Comparison of ENCODE assay signal across 17 mouse cellular contexts in genomic region chr8:11415089-11415488, GRCm38 (mm10).
A peak's percentile ranks its signal among the peaks of the same experiment; 100 is the strongest.
DNase-seq lines count a peak whose midpoint lies in the region; ATAC-seq and TF ChIP-seq lines count a peak whose summit lies in the region.
"Had no signal": no experiment of that assay in that cellular context is flagged by ENCODE, and none has a peak within 500 bp of the region (broad histone marks: within the 10 kb centered on the region; RNA-seq: fewer than 3 reads in every experiment).

No protein-coding gene starts in this region.

- no peak for ATAC-seq in kidney, postnatal 0 days (replicated peaks; ENCODE audit: low FRiP score, low read depth)
- ATAC-seq in midbrain, postnatal 0 days (ENCODE audit: low FRiP score) = no peak
- ATAC-seq: intestine, embryonic 16.5 days had no signal

- peak; percentile 48; the same call in 1 of the 2 replicates for TF ChIP-seq CTCF in kidney, postnatal 0 days (IDR thresholded peaks at IDR 0.05; ENCODE audit: low read depth)
- TF ChIP-seq CTCF in midbrain, postnatal 0 days (IDR thresholded peaks at IDR 0.05) = peak; percentile 62

- no peak overlapping the region for H3K4me3 ChIP-seq in kidney, postnatal 0 days (replicated peaks; ENCODE audit: low read depth, low read length)
- H3K4me3 ChIP-seq in midbrain, postnatal 0 days (ENCODE audit: low read depth, low read length) = no peak overlapping the region
- H3K4me3 ChIP-seq: myocyte had no signal

- no peaks in the 10 kb centered on the region for H3K27me3 ChIP-seq in kidney, postnatal 0 days (ENCODE audit: insufficient read depth, low read length)
- no peaks in the 10 kb centered on the region for H3K27me3 ChIP-seq in midbrain, postnatal 0 days (ENCODE audit: insufficient read depth, low read length)

- no peak overlapping the region for H3K27ac ChIP-seq in kidney, postnatal 0 days
- H3K27ac ChIP-seq in midbrain, postnatal 0 days (ENCODE audit: low read depth, low read length) = peak overlapping the region; percentile 7; the same call in 1 of the 2 replicates

- H3K4me2 ChIP-seq in kidney, postnatal 0 days (ENCODE audit: low read length) = no peak overlapping the region
- H3K4me2 ChIP-seq in midbrain, postnatal 0 days (ENCODE audit: low read depth, low read length, poor library complexity, severe bottlenecking) = no peak overlapping the region
- H3K4me2 ChIP-seq: heart, embryonic 11.5 days had no signal

- no peaks in the 10 kb centered on the region for H3K4me1 ChIP-seq in kidney, postnatal 0 days (replicated peaks; ENCODE audit: insufficient read depth, low read length)
- H3K4me1 ChIP-seq in midbrain, postnatal 0 days (ENCODE audit: insufficient read depth, low read length) = peaks cover 6% of the 10 kb centered on the region; the same call in 1 of the 2 replicates

- H3K9me3 ChIP-seq in kidney, postnatal 0 days (replicated peaks; ENCODE audit: low read length) = no peaks in the 10 kb centered on the region
- no peaks in the 10 kb centered on the region for H3K9me3 ChIP-seq in midbrain, postnatal 0 days (ENCODE audit: low read length)

- DNase-seq in cerebellum, adult 18-20 months = peak; percentile 15 to 17
- DNase-seq in cerebellum, postnatal 4 days (ENCODE audit: low spot score in 2 of 2) = no peak
- DNase-seq in kidney, postnatal 0 days (ENCODE audit: low spot score) = no peak
- DNase-seq in kidney, adult 18-20 months = no peak
- DNase-seq in 416B (ENCODE audit: low read depth) = peak; percentile 50
- peak; percentile 57 for DNase-seq in midbrain, postnatal 0 days (ENCODE audit: low spot score)
- DNase-seq in embryo, embryonic 9.5 days (ENCODE audit: extremely low spot score) = no peak
- DNase-seq in frontal cortex, postnatal 36 days (ENCODE audit: low spot score in 2 of 2) = no peak
- DNase-seq: adrenal gland, adult 2 months; B cell, adult 2 months; heart, postnatal 4 days; kidney, postnatal 4 days; lung, postnatal 36 days; spleen, adult 18-20 months had no signal

- H3K9ac ChIP-seq in kidney, postnatal 0 days (ENCODE audit: low read depth, low read length) = no peak overlapping the region
- H3K9ac ChIP-seq in midbrain, postnatal 0 days (replicated peaks; ENCODE audit: low read length, poor library complexity, severe bottlenecking) = no peak overlapping the region

- 90% methylated on average over 10 of the region's 10 CpGs for WGBS in kidney, postnatal 0 days
- 89% methylated on average over 10 of the region's 10 CpGs for WGBS in midbrain, postnatal 0 days

- H3K36me3 ChIP-seq in kidney, postnatal 0 days (ENCODE audit: insufficient read depth, low read length) = peaks cover 41% of the 10 kb centered on the region
- peaks cover 7% of the 10 kb centered on the region; the same call in 1 of the 2 replicates for H3K36me3 ChIP-seq in midbrain, postnatal 0 days (ENCODE audit: insufficient read depth, low read length)

Comparison
In these comparisons a context has a peak if more than half of its experiments do, and no peak if none do; other contexts are left out.
1. DNase-seq: peak in cerebellum, adult 18-20 months (2 of 2), 416B (single experiment) and midbrain, postnatal 0 days (single experiment); none in cerebellum, postnatal 4 days (0 of 2), kidney, postnatal 0 days (single experiment), kidney, adult 18-20 months (single experiment), embryo, embryonic 9.5 days (single experiment) and frontal cortex, postnatal 36 days (0 of 2).